Mouse (Mus musculus) spleen, postnatal 14 days (tissue): Measurements from ENCODE around the gene Prkg1.

Experiments used
- DNase-seq, 2 experiments: peaks; one replicate each; pipeline ENCODE4 v3.0.0; 2021 to 2022; ENCODE audit warnings: low spot score in 2 of 2

The Prkg1 gene

DNA sequence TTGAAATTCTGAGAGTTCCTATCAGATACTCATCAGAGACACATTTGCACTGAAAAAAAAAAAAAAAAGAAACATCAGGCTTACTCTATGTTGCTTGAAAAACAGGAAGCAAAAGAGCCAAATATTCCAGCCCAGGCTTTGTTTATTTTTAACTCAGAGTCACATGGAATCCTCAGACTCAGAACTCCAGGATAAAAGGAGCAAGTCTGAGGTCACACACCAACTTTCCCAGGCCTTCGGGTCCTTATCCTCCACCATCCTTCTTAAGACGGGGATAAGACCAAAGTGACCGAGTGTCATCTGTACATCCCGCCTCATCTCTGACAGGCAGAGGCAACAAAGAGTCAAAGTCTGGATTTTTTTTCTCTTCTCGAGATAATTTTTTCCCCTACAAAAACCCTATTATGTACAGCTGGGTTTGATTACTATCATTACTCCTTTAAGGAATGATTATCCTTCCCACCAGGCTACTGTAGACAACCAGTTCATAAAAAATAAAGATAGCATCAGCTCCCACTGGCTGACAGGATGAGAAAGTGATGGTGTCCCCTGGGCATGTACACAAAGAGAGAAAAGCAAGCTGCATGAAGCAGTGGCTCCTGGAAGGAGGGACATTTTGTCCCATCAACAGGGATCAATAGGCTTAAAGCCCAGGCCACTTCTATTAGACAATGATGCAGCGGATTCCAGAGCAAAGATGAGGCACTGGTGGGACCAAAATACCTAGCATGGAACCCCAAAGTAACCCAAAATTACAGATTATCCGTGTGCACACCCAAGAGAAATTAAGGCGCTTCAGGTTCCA lies 21.4 kb downstream of the Prkg1 start:
- DNase-seq, result no peak

- DNase-seq, result no peak
Measured at GRCm38 (mm10) chr19:31714900-31715299, 49.9 kb downstream of the Prkg1 start.

GRCm38 (mm10) chr19:31714418-31714817 lies 50.4 kb downstream of the Prkg1 start:
- no peak for DNase-seq

GRCm38 (mm10) chr19:31713321-31713720 lies 51.5 kb downstream of the Prkg1 start:
- DNase-seq, result no peak

- no peak for DNase-seq
Measured at GRCm38 (mm10) chr19:31710336-31710735, 54.5 kb downstream of the Prkg1 start.

DNA sequence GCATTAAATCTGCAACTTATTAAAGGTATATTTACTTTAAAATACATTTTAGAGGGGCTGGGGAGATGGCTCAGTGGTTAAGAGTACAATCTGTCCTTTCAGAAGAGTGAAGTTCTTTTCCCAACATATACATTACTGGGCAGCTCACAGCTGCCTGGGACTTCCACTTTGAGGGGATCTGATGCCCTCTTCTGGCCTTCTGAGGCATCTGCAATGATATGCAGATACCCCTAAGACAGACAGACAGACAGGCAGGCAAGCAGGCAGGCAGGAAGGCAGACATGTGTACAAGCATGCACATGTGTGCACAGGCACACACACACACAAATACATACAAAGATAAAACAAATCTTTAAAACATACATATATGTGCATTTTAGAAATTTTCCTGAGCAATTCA lies 60.8 kb downstream of the Prkg1 start:
- no peak for DNase-seq

DNA sequence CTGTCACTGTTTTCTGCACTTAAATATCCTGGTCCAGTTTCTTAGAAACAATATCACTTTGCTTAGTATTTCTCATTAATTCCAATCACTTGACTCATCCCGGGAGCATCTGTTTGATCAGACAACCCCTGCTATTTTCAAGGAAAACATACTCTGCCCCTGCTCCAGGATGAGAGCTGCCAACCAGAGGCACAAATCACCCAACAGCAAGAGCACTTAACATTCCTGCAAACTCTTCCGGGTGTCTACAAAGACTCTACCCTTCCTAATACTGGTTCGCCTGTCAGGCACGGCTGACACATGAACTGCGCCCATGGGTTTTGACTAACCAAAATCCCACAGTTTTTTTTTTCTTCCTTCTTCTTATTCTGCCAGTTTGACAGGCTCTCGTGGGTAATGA lies 65.9 kb downstream of the Prkg1 start:
- DNase-seq, result no peak

- no peak for DNase-seq
Measured at GRCm38 (mm10) chr19:31680821-31681220, 84.0 kb downstream of the Prkg1 start.

GRCm38 (mm10) chr19:31678324-31678723 lies 86.5 kb downstream of the Prkg1 start:
- DNase-seq, result no peak

DNA sequence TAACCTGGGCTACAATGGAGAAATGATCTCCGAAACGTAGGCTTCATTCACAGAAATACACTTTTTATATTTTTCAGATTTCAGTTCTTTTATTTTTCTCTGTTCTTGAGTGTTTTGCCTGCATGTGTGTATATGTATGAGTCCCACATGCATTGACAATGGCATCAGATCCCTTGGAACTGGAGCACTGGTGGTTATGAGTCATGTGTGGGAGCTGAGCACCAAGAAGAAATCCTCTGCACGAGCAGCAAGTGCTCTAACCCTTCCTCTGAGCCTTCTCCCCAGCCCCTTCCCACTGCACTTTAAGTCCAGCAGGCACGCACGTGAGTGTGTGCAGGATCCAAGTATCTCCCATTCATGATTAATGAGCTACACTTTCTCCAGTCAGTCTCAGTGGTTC lies 93.1 kb downstream of the Prkg1 start:
- no peak for DNase-seq

GRCm38 (mm10) chr19:31665007-31665406 lies 99.8 kb downstream of the Prkg1 start:
- DNase-seq, result no peak

GRCm38 (mm10) chr19:31664159-31664991 lies 100.5 kb downstream of the Prkg1 start:
- no peak for DNase-seq

DNA sequence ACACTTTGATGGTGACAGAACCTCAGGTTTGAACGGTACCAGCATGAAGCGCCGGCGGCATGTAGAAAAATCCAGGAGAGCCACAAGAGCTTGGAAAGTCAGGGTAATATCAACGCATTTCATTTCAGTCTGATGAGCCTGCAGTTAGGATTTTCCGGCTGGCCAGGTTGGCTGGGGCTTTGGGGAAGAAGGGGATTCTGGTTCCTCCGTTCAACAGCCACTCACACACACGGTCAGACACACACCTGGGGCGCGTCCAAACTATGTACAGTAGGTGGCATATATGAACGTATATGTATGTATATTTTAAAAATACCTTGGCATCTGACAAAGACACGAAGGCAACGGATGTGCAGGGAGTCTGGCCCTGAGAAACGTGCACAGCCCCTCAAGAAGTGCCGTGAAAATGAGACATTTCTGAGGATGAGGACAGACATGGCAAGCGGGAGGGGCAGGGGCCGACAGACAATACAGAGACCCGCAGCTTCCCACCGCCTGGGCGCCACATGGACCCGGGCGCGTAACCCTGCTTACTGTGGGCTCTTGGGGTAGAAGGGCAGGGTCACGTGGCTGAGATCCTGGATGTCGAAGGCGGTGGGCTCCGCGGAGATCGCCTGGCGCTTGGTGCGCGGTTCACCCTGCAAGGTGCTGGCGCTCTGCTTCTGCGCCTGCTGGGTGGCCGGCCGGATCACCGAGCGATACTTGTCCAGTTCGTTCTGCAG lies 101.2 kb downstream of the Prkg1 start:
- DNase-seq, result no peak

- DNase-seq, result no peak
Measured at GRCm38 (mm10) chr19:31662802-31663201, 102.0 kb downstream of the Prkg1 start.

DNA sequence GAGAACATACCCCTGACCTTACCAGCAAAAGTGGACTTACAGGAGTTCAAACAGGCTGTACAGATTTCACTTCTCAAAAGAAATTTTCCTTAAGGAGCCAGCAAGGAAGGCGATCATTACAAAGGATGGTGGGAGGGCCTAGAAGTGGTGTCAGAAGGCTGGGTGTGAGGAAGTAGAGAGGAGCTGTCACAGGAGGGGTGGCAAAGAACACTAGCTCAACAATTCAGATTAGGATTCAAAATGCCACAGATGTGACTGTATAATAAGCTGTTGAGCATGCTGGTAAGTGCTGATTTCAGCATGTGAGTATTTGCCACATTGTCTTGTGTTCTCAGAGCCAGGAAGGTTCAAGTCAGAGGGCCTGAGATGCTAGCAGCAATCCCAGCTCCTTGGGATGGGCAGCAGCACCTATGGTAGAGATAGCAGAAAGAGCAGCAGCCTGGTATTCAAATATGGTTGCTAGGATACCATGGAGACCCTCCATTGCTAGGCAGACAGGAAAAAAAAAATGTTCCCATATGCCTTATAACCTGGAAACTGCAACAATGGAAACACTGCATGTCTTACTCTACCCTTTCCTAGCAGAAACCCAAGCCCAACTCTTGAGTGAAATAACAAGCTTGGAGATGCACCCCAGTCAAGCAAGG lies 106.0 kb downstream of the Prkg1 start:
- no peak for DNase-seq

GRCm38 (mm10) chr19:31656256-31656655 lies 108.6 kb downstream of the Prkg1 start:
- DNase-seq, result no peak

- no peak for DNase-seq
Measured at GRCm38 (mm10) chr19:31655826-31656225, 109.0 kb downstream of the Prkg1 start.

DNA sequence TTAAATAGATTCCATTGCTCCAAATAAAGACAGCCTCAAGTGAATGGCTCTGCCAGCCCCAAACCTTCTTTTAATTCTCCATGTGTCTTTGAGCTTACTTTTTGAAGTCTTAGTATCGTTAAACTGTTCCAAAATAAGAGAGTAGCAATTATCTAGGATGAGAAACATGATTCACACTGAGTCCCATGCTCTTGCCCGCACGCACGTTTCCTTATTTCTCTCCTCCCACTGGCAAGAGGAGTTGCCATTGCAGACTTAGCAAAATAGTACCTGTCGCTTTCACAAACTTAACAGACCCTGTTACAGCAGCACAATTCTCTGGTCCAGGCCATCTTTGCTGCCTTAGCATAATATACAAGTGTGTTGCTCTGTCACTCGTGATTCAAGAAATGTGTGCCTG lies 110.8 kb downstream of the Prkg1 start:
- no peak for DNase-seq

- DNase-seq, result no peak
Measured at GRCm38 (mm10) chr19:31650452-31650851, 114.4 kb downstream of the Prkg1 start.

DNA sequence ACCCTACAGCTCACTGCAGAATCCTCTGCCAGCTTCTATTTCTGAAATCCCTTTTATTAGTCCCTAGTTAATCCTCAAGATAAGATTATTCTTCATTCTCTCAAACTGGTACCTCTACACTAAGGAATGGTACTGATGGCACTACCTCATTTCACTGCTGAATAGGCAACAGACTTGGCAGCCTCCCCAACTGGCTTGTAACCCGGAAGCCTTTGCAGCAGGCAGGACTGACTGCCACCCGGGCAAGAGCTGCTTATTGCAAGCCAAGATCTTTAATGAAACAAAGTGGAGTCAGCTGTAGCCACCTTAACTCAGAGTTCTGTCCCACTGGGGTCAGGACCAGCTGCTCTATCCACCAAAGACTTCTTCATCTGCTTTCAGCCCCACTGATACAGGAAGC lies 117.3 kb downstream of the Prkg1 start:
- no peak for DNase-seq

GRCm38 (mm10) chr19:31630899-31631869 lies 133.6 kb downstream of the Prkg1 start:
- DNase-seq, result no peak
